Mouse (Mus musculus): ENCODE data around the gene Csnk1g1.

Gene Csnk1g1

DNA sequence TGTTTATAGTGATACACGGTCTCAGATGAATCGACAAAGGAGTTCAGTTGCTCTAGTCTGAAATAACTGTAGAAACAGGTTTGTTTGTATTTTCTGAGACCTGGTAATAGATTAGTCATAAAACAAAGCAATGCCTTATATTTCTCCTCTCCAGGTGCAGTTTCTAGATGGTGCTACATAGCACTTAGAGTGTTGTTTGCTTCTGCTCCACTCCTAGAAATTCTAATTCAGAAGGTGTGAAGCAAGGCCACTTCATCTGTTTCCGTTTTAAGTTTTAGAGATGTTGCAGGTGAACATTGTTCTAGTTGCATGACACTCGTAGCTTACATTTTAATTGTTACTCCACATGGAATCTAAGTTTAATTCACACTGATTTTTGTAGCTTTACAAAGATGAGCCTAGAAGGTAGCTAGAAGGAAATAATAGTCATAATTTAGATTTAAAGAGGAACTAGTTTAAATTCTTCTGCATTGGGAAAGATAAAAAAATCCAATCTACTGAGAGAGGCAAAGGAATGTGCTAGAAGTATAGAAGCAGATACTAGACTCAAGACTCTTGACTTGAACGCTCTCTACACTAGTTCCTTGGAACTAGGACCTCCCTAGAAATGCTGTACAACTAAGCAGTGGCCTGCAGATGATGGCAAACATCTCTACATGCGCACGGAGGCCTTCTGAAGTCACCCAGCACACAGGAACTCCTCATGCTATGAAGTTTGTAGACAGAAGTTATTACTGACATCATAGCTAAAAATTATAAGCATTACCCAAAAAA, 87.1 kb downstream of the Csnk1g1 start:
- no peak for DNase-seq (ENCODE audit: low read depth)

DNA sequence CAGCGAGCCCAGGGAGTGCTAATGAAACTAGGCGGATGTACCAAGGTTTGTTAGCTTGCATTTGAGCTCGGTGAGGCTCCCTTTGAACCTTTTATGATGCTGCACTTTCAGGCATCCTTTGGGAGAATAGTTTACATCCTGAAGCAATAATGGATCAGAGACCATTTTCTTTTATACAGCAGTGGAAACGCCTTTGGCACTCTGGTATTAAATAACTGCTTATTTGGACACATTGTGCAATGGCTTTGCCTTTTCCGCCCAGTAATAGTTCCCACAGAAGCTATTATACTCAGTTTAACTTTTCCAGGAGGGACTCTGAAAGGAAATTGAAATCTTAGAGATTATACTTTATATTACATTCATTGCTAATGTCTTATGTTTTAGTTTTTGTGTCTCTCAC, 90.2 kb downstream of the Csnk1g1 start:
- DNase-seq (ENCODE audit: low read depth) = no peak

DNA sequence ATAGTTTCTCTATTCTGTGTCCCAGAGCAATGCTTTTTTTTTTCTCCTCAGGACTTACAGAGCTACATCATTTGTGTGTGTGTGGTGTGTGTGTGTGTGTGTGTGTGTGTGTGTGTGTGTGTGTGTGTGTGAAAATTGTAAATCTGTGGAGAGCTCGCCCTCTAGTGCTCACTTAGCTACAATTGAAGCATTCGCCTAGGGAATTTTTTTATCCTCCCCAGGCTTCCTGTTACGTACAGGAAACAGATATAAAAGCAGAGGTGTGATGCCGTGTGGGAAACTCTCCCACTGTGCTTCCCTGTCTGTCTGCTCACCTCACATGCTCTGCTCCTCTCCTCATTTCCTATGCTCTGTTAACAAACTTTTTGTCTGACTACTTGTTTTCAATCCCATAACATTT, 95.7 kb downstream of the Csnk1g1 start:
- DNase-seq (ENCODE audit: low read depth) = peak; percentile 5

DNA sequence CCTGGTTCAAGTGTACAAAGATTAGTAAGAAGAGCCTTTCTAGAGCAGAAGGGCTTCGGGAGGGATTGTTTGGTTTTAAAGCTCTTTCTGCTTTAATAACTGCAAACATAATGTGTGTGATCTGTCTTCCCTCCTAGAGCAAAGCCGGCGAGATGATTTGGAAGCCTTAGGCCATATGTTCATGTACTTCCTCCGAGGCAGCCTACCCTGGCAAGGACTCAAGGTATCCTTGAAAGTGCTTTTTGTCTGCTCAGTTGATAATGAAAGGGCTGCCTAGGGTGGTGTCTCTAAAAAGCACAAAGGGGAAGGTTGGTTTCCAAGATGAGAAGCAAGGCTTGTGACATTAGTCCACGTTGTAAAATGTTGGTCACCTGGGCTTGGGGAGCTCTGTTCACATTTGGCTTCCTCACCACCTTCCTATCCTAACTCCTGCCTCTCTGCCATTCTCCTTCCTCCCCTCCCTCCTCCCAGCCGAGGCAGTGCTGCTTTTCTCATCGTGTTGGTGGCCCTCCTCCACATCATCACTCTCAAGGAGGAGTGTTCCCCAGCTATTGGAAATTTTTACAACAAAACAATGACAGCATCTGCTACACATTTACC, 99.0 kb downstream of the Csnk1g1 start:
- DNase-seq (ENCODE audit: low read depth) = no peak

DNA sequence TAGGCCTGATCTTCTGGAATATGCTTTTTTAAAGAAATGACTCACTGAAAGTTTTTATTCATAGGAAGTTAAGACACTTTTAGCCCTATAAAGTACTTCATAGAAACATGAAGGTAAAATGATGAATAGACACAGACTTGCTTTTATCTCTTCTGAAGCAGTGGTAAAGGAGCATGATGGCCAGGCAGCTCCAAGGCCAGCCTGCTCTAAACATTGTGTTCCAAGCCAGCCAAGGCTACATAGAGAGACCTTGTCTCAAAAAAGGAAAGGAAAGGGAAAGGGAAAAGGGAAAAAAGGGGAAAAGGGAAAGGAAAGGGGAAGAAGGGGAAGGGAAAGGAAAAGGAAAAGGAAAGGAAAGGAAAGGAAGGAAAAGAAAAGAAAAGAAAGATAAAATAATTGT, 111.9 kb downstream of the Csnk1g1 start:
- DNase-seq (ENCODE audit: low read depth) = no peak

DNA sequence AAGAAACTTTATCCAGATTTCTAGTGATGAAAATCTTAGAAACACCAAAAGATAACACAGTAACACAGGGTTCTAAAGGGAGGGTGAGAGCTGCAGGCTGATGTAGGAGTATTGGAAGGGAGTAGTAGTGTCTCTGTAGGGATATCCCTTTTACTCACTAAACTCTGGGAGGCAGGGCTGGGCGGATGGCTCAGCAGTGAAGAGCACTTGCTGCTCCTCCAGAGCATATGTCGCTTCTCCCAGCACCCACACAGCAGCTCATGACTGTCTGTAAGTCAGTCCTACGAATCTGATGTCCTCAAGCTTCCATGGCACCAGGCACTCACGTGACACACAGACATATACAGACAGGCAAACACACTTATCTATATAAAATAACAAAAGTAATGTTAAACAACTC, 129.4 kb downstream of the Csnk1g1 start:
- no peak for DNase-seq (ENCODE audit: low read depth)

DNA sequence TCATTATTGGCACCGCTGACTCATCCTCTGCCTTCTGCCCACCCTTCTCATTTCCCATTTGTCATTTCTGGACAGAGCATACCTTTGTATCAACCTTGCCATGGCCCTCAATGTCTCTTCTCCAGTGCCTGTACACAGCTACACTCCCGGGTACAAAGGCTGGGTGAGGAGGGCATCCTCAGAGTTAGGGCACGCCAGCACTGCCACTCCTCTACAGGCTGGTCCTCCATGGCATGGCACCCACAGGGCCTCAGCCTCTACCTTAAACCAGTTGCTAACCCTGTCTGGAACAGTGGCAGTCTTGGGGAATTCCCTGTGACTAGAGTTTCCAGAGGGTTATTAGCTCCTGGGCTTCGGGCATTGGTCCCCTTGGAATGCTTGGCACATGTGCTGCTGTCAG, 129.9 kb downstream of the Csnk1g1 start:
- DNase-seq (ENCODE audit: low read depth) = no peak

DNA sequence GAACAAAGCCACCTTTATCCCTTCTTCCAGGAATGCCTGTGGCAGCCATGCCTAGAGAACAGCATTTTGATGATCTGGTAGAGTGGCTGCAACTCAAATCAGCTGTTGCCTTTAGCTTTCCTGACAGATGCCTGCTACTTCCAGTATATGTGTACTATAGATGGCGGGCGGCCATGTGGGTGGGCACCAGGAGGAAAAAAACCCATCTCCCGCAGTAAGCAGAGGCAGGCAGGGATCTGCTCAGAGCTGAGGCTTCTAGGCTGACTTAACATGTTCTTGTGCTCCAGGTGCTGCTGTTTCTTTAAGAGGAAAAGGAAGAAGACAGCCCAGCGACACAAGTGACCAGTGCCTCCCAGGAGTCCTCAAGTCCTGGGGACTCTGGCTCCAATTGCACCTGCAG, 130.6 kb downstream of the Csnk1g1 start:
- DNase-seq (ENCODE audit: low read depth) = no peak

DNA sequence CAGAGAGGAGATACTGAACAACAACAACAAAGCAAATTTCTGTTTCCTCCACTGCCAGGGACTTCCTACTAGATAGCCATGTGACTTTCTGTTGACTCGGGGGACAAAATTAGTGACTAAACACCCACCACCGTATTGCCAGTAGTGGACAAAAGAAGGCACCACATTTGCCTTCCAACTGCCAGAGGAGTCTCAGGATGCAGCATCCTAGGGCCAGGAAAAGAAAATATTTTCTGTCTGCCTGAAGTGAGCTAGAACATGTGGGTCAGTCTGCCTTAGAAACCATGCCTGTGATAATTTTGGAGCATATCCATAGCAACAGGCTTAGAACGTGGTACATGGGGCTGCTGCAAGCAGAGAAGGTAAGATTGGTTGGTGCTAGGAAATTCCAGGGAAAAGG, 132.1 kb downstream of the Csnk1g1 start:
- DNase-seq (ENCODE audit: low read depth) = no peak

DNA sequence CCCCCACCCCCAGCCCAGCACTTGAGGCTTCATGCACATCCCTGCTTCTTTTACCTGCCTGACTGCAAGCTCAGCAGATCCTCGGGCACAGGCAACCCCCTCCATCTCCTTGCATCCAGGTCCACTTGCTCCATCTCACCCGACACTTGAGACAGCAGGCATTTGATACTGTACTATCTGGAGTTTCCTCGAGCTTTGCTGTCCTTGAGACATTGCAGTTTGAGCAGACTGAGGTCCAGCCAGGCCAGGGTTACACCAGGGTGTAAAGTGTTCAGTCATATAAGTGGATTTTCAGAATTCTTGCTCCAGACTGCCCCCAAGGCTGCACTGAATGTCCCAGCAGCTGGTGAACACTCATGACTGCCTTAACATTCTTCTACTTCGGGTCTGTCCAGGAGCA, 133.6 kb downstream of the Csnk1g1 start:
- DNase-seq (ENCODE audit: low read depth) = no peak

DNA sequence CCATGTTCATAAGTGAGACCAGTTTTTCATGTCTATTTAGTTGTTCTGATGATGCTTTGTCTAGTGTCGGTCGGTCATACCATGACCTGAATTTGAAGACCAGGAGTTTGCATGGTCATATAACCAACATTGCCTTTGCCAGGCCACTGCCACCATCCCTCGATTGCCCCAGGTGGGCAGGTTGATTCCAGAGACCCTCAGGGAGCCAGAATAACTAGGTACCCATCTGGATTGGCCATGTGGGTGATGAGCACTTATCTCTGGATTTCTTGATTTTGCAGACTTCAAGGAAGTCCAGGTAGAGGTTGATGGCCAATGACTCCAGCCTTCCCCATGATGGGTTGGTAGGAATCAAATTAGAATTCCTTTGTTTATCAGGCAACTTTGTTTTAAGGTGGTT, 134.5 kb downstream of the Csnk1g1 start:
- no peak for DNase-seq (ENCODE audit: low read depth)

DNA sequence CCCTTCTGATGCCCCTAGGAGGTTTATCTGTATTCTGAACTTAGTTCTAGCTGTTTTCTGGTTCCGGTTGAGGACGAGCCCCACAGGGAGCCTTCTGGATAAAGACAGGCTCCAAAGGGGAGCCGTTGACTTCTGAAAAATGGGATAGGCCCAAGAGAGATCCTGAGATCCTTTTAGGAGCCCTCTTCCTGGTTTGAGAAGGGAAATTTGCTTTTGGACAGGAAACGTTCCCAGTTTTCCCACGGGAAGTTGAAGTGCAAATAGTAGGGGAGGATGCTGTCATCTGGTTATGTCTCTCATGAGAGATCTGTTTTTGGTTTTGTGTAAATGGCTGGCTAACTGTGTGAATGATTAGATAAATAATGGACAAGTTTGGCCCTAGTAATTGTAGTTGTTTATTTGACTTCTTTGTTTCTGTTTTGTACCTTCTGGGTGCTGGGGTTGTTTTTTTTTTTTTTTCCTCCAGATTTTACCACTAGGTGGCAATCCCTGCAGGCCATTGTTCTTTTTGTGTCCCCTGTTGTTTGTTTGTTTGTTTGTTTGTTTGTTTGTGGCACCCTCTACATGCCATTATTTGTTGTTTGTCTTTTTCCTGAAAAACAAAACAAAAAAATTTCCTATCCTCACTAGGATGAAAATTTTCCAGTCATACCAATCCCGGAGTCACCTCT, 141.3 kb downstream of the Csnk1g1 start:
- DNase-seq (ENCODE audit: low read depth) = no peak

DNA sequence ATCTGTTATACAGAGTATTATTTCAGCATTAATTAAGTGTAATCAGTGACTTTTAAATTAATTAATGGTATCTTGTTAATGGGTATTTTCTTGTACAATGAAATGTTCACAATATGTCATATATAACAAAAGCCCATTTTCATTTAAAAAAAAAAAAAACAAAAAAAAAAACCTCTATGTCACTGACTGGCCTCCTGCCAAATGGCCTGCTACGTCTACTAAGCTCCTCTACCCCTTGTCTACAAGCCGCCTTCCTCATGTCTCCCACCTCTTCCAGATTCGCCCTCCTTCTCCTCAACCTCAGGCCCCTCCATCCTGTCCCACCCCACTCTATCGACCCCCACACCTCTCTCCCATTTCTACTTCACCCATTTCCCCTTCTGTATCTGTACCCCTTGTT, 142.8 kb downstream of the Csnk1g1 start:
- DNase-seq (ENCODE audit: low read depth) = no peak

DNA sequence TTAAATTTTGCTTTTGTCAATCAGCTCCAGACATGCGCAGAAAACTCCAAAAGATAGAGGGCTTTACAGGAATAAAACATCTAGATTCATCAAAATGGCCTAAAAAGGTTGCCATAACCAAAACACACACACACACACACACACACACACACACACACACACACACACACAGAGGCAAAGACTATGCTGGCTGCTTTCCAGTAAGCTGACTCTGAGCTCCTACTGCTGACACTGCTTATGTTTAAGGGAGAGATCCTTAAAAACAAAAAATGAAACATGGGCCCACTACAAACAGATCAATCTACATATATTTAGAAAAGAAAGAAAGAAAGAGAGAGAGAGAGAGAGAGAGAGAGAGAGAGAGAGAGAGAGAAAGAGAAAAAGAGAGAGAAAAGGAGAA, 144.0 kb downstream of the Csnk1g1 start:
- DNase-seq (ENCODE audit: low read depth) = no peak

DNA sequence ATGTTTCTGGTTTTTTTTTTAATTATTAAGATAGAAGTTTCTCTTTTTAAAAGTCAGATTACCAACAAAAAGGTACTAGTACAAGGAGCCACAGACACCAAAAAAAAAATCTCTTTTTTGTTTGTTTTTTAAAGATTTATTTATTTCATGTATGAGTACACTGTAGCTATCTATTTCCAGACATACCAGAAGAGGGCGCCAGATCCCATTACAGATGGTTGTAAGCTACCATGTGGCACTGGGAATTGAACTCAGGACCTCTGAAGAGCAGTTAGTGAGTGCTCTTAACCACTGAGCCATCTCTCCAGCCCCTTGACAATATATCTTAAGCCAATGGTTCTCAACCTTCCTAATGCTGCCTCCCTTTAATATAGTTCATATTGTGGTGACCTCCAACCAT, 144.9 kb downstream of the Csnk1g1 start:
- no peak for DNase-seq (ENCODE audit: low read depth)

DNA sequence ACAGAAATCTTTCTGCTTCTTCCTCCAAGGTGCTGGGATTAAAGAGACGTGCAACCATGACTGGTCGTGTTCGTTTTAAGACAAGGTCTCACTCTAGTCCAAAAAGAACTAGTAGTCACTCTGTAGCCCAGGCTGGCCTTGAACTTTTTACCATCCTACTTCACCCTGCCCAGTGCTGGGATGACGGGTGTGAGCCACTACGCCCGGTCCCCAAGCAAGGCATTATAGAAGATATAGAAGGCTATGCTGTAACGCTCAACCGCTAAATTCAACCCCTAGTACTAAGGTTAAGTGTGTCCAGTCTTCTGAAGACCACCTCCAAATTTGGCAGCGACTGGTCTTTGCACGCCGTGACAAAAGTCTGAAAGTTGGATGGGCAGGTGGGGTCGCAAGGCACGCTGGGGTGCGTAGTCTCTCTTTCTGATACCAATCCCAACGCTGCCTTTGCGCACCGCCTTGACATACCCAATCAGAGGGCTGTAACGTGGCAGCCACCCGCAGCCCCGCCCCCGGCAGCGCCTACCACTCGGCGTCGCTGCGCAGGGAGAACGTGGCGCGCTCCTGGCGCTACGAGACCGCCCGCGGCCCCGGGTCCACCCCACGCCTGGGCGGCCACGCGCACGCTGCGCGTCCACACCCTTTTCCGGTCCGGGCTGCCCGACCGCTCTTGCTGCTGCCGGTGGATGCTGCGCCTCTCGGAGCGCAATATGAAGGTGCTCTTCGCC, 151.0 kb downstream of the Csnk1g1 start, which contains the start of gene Ppib:
TSS of gene Ppib (plus strand) at position 640 of the 725 bp plus-strand sequence.
- peak; percentile 92 for DNase-seq (ENCODE audit: low read depth)

DNA sequence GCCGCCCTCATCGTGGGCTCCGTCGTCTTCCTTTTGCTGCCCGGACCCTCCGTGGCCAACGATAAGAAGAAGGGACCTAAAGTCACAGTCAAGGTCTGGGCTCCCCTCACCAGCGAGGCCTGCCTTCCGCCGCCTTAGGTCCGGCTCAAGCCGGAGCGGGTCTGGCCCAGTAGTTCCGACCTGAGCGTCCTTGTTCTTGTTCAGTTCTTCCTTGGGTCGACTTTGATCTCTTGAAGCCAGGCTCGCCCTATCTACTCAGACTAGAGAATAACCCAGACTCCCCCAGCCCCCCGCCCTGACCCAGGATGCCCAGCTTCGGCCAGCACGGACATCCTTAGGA, 151.6 kb downstream of the Csnk1g1 start:
- no peak for DNase-seq (ENCODE audit: low read depth)

DNA sequence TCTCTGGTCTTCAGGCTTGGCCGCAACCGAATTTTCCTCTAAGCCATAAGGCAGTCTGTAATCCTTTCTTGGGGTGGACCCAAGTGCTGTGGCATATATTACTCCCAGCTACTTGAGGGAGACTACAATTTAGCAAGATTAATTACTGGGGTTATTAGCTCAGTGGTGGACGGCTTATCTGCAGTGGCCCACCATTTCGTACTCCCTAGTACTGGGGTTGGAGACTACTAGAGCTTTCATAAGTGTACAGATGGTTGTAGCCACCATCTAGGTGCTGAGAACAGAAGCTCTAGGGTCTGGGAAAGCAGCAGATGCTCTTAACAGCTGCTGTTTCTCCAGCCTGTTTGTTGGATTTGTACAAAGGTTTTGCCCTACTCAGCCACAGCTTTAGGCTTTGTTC, 152.3 kb downstream of the Csnk1g1 start:
- DNase-seq (ENCODE audit: low read depth) = no peak

DNA sequence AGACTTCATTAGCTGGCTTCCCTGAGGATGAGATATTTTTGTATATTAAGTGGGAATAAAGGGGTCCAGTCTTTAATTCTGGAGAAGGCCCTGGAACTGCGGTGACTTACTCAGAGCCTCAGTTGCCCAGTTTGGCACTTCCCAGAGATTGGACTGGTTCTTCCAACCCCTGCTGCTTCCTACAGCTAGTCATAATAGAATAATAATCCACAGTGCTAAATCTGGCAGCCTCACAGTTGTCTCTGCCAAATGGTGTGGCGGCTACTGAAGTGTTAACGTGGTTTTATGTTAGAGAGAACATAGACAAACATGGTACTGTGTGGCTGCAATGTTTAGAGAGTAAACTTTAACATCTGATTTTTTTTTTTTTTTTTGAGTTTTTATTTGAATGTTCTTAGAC, 152.9 kb downstream of the Csnk1g1 start:
- no peak for DNase-seq (ENCODE audit: low read depth)

DNA sequence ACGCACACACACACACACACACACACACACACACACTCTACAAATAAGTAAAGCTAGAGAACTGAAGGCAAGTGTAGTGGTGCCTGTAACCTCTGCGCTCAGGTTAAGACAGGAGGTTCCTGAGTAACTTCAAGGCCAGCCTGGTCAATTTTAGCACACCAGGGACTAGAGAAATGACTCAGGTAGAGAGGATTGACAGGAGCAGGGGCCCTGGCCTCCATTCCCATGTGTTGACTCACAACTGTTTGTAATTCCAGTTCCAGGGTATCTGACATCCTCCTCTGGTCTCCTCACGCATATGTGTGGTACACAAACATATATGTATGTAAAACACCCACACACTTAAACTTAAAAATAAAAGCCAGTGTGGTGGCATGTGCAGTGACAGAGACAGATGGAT, 154.7 kb downstream of the Csnk1g1 start:
- DNase-seq (ENCODE audit: low read depth) = no peak

DNA sequence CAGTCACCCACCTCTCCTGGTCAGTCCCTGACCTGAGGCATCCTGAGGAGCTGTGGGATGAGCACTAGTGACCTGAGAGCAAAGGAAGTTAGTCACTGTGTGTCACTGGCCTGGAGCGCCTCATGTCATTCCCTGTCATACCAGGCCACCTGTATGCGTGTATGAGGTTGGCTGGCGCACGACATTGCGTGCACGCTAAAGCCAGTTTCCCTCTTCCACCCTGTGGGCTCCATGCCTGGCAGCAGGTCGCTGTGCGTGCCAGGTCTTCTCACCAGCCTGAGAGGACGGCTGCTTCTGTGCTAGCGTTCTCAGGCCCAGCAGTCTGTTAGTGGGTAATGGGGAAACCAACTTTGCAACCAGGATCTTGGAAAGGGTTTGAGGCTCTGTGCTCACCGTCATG, 155.6 kb downstream of the Csnk1g1 start:
- no peak for DNase-seq (ENCODE audit: low read depth)

DNA sequence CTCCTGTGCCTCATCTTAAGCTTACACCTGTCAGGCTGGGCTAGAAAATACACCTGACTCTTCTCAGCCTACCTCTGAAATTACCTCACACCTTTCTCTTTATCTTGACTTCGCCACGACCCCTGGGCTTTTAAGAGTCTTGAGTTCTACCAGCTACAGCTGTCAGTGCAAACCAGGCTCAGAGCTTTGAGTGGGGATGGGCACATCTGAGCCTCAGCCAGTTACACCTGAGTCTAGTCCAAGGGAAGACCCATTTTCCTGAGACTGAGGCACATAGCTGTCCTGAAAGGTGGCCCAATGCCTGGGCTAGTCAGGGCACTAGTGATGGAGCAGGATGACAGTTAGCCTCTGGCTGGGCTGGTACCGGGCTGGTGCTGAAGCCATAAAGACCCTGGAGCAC, 158.1 kb downstream of the Csnk1g1 start:
- no peak for DNase-seq (ENCODE audit: low read depth)

DNA sequence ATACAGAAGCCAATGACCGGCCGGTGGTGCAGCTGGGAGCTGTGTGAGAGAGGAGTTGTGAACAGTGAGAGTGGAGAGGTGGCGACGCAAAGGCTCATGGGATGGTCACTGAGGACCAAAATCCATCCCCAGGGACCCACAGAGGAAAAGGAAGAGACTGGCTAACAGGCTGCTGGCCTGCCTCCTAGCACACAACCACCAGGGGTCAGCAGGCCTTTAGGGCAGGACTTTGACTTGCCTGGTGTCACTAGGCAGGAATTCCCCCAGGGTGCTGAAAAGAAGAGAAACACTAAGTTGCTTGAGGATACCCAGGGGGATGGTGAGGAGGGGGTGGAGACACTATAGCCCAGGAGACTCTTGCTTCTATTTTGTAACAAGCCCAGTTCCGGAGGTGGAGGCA, 158.8 kb downstream of the Csnk1g1 start:
- DNase-seq (ENCODE audit: low read depth) = no peak
